Mouse (Mus musculus) skeletal muscle tissue, postnatal 0 days (tissue): ENCODE results near the gene Cdc26. TPM values are rescaled to one million over a fixed set of nuclear protein-coding genes. Genes with fewer than 3 reads are reported as not detected.

ENCODE experiments used
- polyA plus RNA-seq: library from polyadenylated mRNA; unstranded; fragments of >200 nt; fragmentation: Nextera tagmentation; extraction: Ambion mirVana; gene quantifications from 2 replicates; pipeline ENCODE4 v1.2.1, GENCODE M21; 2015

Gene Cdc26
- 79.4 and 92.8 TPM in 2 replicates for polyA plus RNA-seq

GRCm38 (mm10) chr4:62408601-62409282, at the start of gene Cdc26, which contains the start of gene Prpf4:
Cdc26 (minus strand) TSS chr4:62408642.
Prpf4 (plus strand) TSS chr4:62408797.

DNA sequence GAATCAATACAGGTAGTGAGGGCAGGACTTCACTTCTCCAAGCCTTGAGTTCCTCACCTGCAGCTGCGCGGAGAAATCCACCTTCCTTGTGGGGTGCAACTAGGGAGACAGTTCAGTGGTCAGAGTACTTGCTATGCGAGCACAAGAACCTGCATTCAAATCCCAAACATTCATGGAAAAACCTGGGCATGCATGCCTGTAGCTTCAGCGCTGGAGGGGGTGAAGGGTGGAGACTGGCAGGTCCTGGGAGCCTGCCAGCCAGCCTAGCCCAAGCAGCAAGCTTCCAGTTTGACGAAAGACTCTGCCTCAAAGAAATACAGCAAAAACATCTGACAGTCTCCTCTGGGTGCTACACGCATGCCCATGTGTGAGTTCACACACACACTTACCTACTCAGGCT, 26.6 kb upstream of the Cdc26 start, which contains the start of gene Rnf183:
Rnf183 (minus strand) TSS at position 172 of the 400 bp plus-strand sequence.

GRCm38 (mm10) chr4:62360088-62360804, 48.2 kb downstream of the Cdc26 start, which contains the start of the genes Fkbp15 and Slc31a1:
Fkbp15 (minus strand) TSS chr4:62360548.
Slc31a1 (plus strand) TSS chr4:62360727.

Other genes starting within 250 kb of the Cdc26 start
- 2.9 and 3.2 TPM in 2 replicates for gene Zfp37, start 177.6 kb downstream of the Cdc26 start, polyA plus RNA-seq
- 16.9 and 20.4 TPM in 2 replicates for gene Slc31a2, start 146.1 kb downstream of the Cdc26 start, polyA plus RNA-seq
- 12.3 and 14.4 TPM in 2 replicates for gene Fkbp15, start 48.1 kb downstream of the Cdc26 start, polyA plus RNA-seq
- 17.1 and 20.6 TPM in 2 replicates for gene Slc31a1, start 47.9 kb downstream of the Cdc26 start, polyA plus RNA-seq
- gene Prpf4, start 155 bp upstream of the Cdc26 start, polyA plus RNA-seq: 9.2 and 10.2 TPM in 2 replicates
- gene Rnf183, start 26.6 kb upstream of the Cdc26 start, polyA plus RNA-seq: not detected in 2 replicates
- gene Wdr31, start 62.3 kb upstream of the Cdc26 start, polyA plus RNA-seq: 0.84 and 0.87 TPM in 2 replicates
- 1.1 and 1.7 TPM in 2 replicates for gene Bspry, start 71.4 kb upstream of the Cdc26 start, polyA plus RNA-seq
- 11.3 and 14.4 TPM in 2 replicates for gene Hdhd3, start 94.8 kb upstream of the Cdc26 start, polyA plus RNA-seq
- 41.6 and 49.6 TPM in 2 replicates for gene Alad, start 111.3 kb upstream of the Cdc26 start, polyA plus RNA-seq
- gene Pole3, start 116.4 kb upstream of the Cdc26 start, polyA plus RNA-seq: 31.7 and 36.3 TPM in 2 replicates
- gene 4933430I17Rik, start 116.7 kb upstream of the Cdc26 start, polyA plus RNA-seq: 0.10 TPM in 1 of 2 replicates, not detected in the other
- 25.9 and 36.0 TPM in 2 replicates for gene Rgs3, start 151.2 kb upstream of the Cdc26 start, polyA plus RNA-seq